Mouse (Mus musculus) forebrain, embryonic 14.5 days (tissue): ENCODE results near the gene Mill2. TPM values are rescaled to one million over a fixed set of nuclear protein-coding genes. Genes with fewer than 3 reads are reported as not detected.
"Not testable (repeated sequence)": the region's sequence is repeated elsewhere in the genome, so short reads cannot be mapped to it uniquely, and the experiment has no call there.

Experiments used
- ATAC-seq: fragments of 200-750 bp; cut with Nextera tagmentation; 2 replicates; pipeline ENCODE4 v1.8.0; 2017; ENCODE audit warnings: mild to moderate bottlenecking, moderate library complexity
- DNase-seq: peaks from one replicate; pipeline ENCODE4 v3.0.0-alpha.2; 2015; ENCODE audit warnings: low spot score
- H3K27ac ChIP-seq: fragments of 300-500 bp; sonication (generic); 2 replicates; pipeline ENCODE4 v1.5.1; 2014; ENCODE audit warnings: low read depth, mild to moderate bottlenecking, control low read depth, low read length, moderate library complexity
- H3K27me3 ChIP-seq: fragments of 300-500 bp; sonication (generic); replicated peaks from 2 replicates; pipeline ENCODE4 v1.6.1; 2014; ENCODE audit warnings: low read length, control low read depth, mixed read lengths; ENCODE audit not compliant: control insufficient read depth, insufficient read depth
- H3K36me3 ChIP-seq: fragments of 300-500 bp; sonication (generic); 2 replicates; pipeline ENCODE4 v1.6.1; 2014; ENCODE audit warnings: low read length, control low read depth; ENCODE audit not compliant: control insufficient read depth, insufficient read depth
- H3K4me1 ChIP-seq: fragments of 300-500 bp; sonication (generic); 2 replicates; pipeline ENCODE4 v1.6.1; 2014; ENCODE audit warnings: antibody characterized with exemption, low read length, control low read depth; ENCODE audit not compliant: control insufficient read depth, insufficient read depth
- H3K4me2 ChIP-seq: fragments of 300-500 bp; sonication (generic); 2 replicates; pipeline ENCODE4 v1.6.1; 2014; ENCODE audit warnings: mild to moderate bottlenecking, control low read depth, low read length
- H3K4me3 ChIP-seq: fragments of 300-500 bp; sonication (generic); 2 replicates; pipeline ENCODE4 v1.5.1; 2014; ENCODE audit warnings: low read depth, low read length, control low read depth
- H3K9ac ChIP-seq: fragments of 300-500 bp; sonication (generic); 2 replicates; pipeline ENCODE4 v1.6.1; 2014; ENCODE audit warnings: mild to moderate bottlenecking, low read length, control low read depth, moderate library complexity
- H3K9me3 ChIP-seq: fragments of 300-500 bp; sonication (generic); replicated peaks from 2 replicates; pipeline ENCODE4 v1.6.1; 2016; ENCODE audit warnings: low read length, control low read depth, mixed read lengths; ENCODE audit not compliant: control insufficient read depth
- WGBS: fragments of 180-500 bp; shearing (Covaris S2); extraction: QIAGEN DNeasy Blood & Tissue Kit; methylation state at CpG from one replicate; pipeline ENCODE4 v1.1.7; 2014; 5-methylcytosine and 5-hydroxymethylcytosine counted together
- polyA plus RNA-seq: library from polyadenylated mRNA; unstranded; fragments of >200 nt; fragmentation: Nextera tagmentation; extraction: Ambion mirVana; gene quantifications from 2 replicates; pipeline ENCODE4 v1.2.1, GENCODE M21; 2014

Gene Mill2
- 0.29 and 0.41 TPM in 2 replicates for polyA plus RNA-seq

- WGBS, result 24% methylated on average over 3 of the region's 3 CpGs
- Histone ChIP-seq H3K4me1 (no peaks in the 10 kb centered on the region), H3K27ac (0 out of 2 replicates have a peak within 1 kb of the TSS, but pooled peaks have one; percentile 5), H3K9me3 (no peaks in the 10 kb centered on the region), H3K36me3 (no peaks in the 10 kb centered on the region), H3K4me3 (peak within 1 kb of the TSS; percentile 24), H3K9ac (peak within 1 kb of the TSS; percentile 58), H3K4me2 (peak within 1 kb of the TSS; percentile 50), H3K27me3 (no peaks in the 10 kb centered on the region)
- no peak for ATAC-seq
- no peak for DNase-seq
Measured at GRCm38 (mm10) chr7:18839865-18840264, at the start of gene Mill2. Gene Mill2 (plus strand): TSS chr7:18839966.

- H3K4me2 ChIP-seq, H3K27ac ChIP-seq, ATAC-seq, H3K36me3 ChIP-seq, H3K4me3 ChIP-seq, H3K9ac ChIP-seq, DNase-seq, H3K27me3 ChIP-seq, H3K9me3 ChIP-seq, H3K4me1 ChIP-seq: not testable (repeated sequence)
Measured at GRCm38 (mm10) chr7:18790671-18791070, 49.1 kb upstream of the Mill2 start.

- H3K4me3 ChIP-seq, result no peak within 1 kb of the TSS
- H3K9ac ChIP-seq, result no peak within 1 kb of the TSS
- 100% methylated on average over 1 of the region's 1 CpGs for WGBS
- H3K4me1 ChIP-seq, result no peaks in the 10 kb centered on the region
- H3K4me2 ChIP-seq, result no peak within 1 kb of the TSS
- DNase-seq (no peak), ATAC-seq (no peak)
- no peaks in the 10 kb centered on the region for H3K27me3 ChIP-seq
- H3K27ac ChIP-seq, result no peak within 1 kb of the TSS
- no peaks in the 10 kb centered on the region for H3K36me3 ChIP-seq
- H3K9me3 ChIP-seq, result no peaks in the 10 kb centered on the region
Measured at GRCm38 (mm10) chr7:18798420-18798819, 41.3 kb upstream of the Mill2 start, which contains the start of gene Psg19. Gene Psg19 (minus strand): TSS chr7:18798520.

DNA sequence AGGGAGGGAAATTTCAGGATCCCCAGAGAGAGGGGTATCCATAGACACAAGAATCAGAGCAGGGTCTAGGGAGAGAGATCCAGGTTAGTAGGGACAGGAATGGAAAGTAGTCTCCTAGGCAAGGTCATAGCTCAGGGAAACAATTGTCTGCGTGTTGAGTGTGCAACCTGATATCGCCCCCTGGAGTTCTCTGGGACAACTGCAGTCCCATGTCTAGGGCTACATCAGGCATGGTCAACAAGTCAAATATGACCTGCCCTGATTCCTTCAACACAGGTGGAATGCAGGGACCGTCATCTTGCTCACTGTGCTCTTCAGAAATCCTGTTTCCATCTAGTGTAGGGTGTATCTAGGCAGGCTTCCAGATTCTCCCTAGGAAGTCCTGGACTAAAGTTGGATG, 40.6 kb upstream of the Mill2 start:
- H3K9ac ChIP-seq, result no peak overlapping the region
- no peaks in the 10 kb centered on the region for H3K4me1 ChIP-seq
- no peak overlapping the region for H3K4me2 ChIP-seq
- WGBS, result 41% methylated on average over 3 of the region's 3 CpGs
- ATAC-seq (no peak), DNase-seq (no peak)
- H3K36me3 ChIP-seq, result no peaks in the 10 kb centered on the region
- H3K4me3 ChIP-seq, result no peak overlapping the region
- H3K27me3 ChIP-seq, result no peaks in the 10 kb centered on the region
- no peak overlapping the region for H3K27ac ChIP-seq
- H3K9me3 ChIP-seq, result no peaks in the 10 kb centered on the region

- DNase-seq (no peak), ATAC-seq (no peak)
- H3K4me1 ChIP-seq, result no peaks in the 10 kb centered on the region
- H3K27me3 ChIP-seq, result no peaks in the 10 kb centered on the region
- H3K4me2 ChIP-seq, result no peak overlapping the region
- no peak overlapping the region for H3K4me3 ChIP-seq
- no peak overlapping the region for H3K9ac ChIP-seq
- H3K9me3 ChIP-seq, result no peaks in the 10 kb centered on the region
- H3K36me3 ChIP-seq, result no peaks in the 10 kb centered on the region
- H3K27ac ChIP-seq, result no peak overlapping the region
Measured at GRCm38 (mm10) chr7:18803526-18803925, 36.2 kb upstream of the Mill2 start.

DNA sequence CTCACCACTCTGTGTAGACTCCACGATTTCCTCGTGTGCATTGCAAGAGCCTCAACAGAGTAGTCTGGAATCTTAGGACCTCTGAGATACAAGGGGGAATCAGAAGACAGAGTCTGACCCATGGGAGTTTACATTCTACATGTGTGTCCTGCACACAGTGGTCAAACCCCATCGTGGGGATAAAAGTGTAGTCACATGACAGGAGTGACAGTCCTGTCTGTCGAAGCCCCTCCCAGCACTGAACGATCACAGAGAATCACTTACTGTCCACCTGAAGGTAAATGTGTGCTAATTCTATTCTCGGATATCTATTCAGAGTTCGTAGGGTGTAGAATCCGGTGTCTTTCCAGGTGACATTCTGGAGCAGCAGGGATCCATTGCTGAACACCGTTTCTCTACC, 21.5 kb upstream of the Mill2 start:
- DNase-seq (no peak), ATAC-seq (no peak)
- H3K36me3 ChIP-seq, result no peaks in the 10 kb centered on the region
- H3K4me3 ChIP-seq, result no peak overlapping the region
- H3K27ac ChIP-seq, result no peak overlapping the region
- no peak overlapping the region for H3K9ac ChIP-seq
- H3K4me1 ChIP-seq, result no peaks in the 10 kb centered on the region
- no peak overlapping the region for H3K4me2 ChIP-seq
- H3K27me3 ChIP-seq, result no peaks in the 10 kb centered on the region
- H3K9me3 ChIP-seq, result no peaks in the 10 kb centered on the region
- WGBS, result 81% methylated on average over 9 of the region's 9 CpGs

GRCm38 (mm10) chr7:18821507-18821906, 18.3 kb upstream of the Mill2 start, which contains the start of gene Psg17:
Gene Psg17 (minus strand): TSS chr7:18821607.
- no peak within 1 kb of the TSS for H3K4me2 ChIP-seq
- no peak within 1 kb of the TSS for H3K9ac ChIP-seq
- no peak within 1 kb of the TSS for H3K27ac ChIP-seq
- H3K27me3 ChIP-seq, result no peaks in the 10 kb centered on the region
- ATAC-seq (no peak), DNase-seq (no peak)
- H3K9me3 ChIP-seq, result no peaks in the 10 kb centered on the region
- H3K4me1 ChIP-seq, result no peaks in the 10 kb centered on the region
- no peaks in the 10 kb centered on the region for H3K36me3 ChIP-seq
- no peak within 1 kb of the TSS for H3K4me3 ChIP-seq
- WGBS, result 72% methylated on average over 3 of the region's 3 CpGs

DNA sequence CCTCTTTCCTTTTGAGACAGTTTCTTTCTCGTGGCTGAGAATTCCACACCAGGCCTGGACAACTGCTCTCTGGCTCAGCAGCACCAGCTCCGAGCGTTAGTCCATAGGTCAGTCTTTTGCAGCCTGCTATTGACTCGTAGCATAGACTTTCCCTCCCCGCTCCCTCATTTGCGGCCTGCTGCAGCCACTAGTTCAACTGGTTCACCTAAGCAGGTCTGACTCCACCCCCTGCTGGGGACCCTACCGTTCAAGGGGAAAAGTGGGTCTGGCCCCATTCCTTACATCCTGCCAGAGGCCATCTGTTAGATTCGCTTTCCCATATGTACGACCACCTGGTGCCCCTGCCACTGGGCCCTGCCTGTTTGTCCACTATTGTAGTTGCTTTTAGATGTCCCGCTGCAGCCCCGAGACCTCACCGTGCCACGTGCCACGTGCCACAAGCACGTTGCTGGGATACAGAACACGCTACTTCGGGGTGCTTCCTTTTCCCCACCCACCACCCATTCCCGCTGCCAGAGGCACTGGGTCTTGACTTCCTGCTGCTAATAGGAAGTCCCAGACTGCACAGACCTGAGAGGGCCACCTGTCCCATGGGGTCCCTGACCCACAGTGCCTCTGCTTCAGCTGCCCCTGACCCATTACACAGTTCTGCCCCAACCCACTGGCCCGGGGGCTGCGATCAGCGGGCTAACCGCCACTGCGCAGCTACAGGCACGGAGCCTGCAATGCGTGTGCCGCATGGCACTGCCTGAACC, 11.8 kb upstream of the Mill2 start:
- Histone ChIP-seq H3K9ac (no peak overlapping the region), H3K27me3 (no peaks in the 10 kb centered on the region), H3K4me1 (no peaks in the 10 kb centered on the region), H3K4me2 (no peak overlapping the region), H3K27ac (no peak overlapping the region), H3K9me3 (no peaks in the 10 kb centered on the region), H3K4me3 (no peak overlapping the region), H3K36me3 (no peaks in the 10 kb centered on the region)
- ATAC-seq (no peak), DNase-seq (no peak)
- 68% methylated on average over 26 of the region's 26 CpGs for WGBS

- Histone ChIP-seq H3K4me1 (no peaks in the 10 kb centered on the region), H3K36me3 (no peaks in the 10 kb centered on the region), H3K9me3 (no peaks in the 10 kb centered on the region), H3K9ac (no peak overlapping the region), H3K27me3 (no peaks in the 10 kb centered on the region), H3K27ac (no peak overlapping the region), H3K4me2 (no peak overlapping the region), H3K4me3 (no peak overlapping the region)
- 60% methylated on average over 9 of the region's 9 CpGs for WGBS
- DNase-seq, result peak; percentile 33
- no peak for ATAC-seq
Measured at GRCm38 (mm10) chr7:18828592-18828991, 11.2 kb upstream of the Mill2 start.
